In the genomic region with DNA sequence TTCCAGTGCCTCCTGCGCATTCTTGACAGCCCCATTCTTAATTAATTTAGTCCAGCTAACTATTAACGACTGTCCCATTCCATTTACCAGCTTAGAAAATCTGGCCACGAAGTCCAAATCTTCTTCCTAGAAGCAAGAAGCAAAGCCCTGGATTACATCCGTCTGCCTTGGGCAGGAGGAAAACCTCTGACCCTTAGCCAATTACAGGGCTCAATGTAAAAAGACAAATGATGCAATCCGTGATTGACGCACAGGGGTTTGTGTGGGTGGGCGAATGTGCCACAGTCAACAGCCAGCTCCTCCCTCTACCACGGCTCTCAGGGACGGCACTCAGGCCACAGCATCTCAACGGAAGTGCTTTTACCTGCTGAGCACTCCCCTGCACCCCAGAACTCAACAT, we compare ENCODE assay signal across 18 mouse cellular contexts. TPM values are rescaled to one million over a fixed set of nuclear protein-coding genes. Genes with fewer than 3 reads are reported as not detected.
"Had no signal": no experiment of that assay in that cellular context is flagged by ENCODE, and none has a peak within 500 bp of the region (broad histone marks: within the 10 kb centered on the region; RNA-seq: fewer than 3 reads in every experiment).

No protein-coding gene starts in this region.

- H3K4me2 ChIP-seq: liver, embryonic 12.5 days; liver, embryonic 15.5 days; lung, embryonic 14.5 days; midbrain, embryonic 12.5 days had no signal

- H3K27ac ChIP-seq: kidney, postnatal 0 days; left cerebral cortex, adult 2 months; liver, embryonic 12.5 days; liver, embryonic 15.5 days; midbrain, embryonic 12.5 days had no signal

- H3K4me1 ChIP-seq: liver, embryonic 12.5 days; liver, embryonic 15.5 days; midbrain, embryonic 12.5 days had no signal

- H3K9me3 ChIP-seq: liver, embryonic 12.5 days; liver, embryonic 15.5 days; midbrain, embryonic 12.5 days had no signal

- H3K4me3 ChIP-seq: left cerebral cortex, adult 2 months; liver, embryonic 12.5 days; liver, embryonic 15.5 days; midbrain, embryonic 12.5 days had no signal

- DNase-seq: kidney, postnatal 36 days; layer of hippocampus, postnatal 36 days; lung, embryonic 14.5 days; lung, postnatal 10 days; lung, postnatal 4 days; thymus, adult 18-20 months; thymus, postnatal 36 days had no signal

- H3K27me3 ChIP-seq: liver, embryonic 12.5 days; liver, embryonic 15.5 days; midbrain, embryonic 12.5 days had no signal

- H3K9ac ChIP-seq: liver, embryonic 12.5 days; liver, embryonic 15.5 days; lung, embryonic 14.5 days; midbrain, embryonic 12.5 days had no signal

- ATAC-seq: intestine, postnatal 0 days; liver, embryonic 12.5 days; midbrain, embryonic 16.5 days had no signal

RNA-seq across cellular contexts. Expression of gene D930020B18Rik, which starts 29.8 kb away (rescaled TPM):
- total RNA-seq: megakaryocyte, adult 5-6 weeks; monocyte, adult 5-6 weeks had no signal
- polyA plus RNA-seq: liver, embryonic 15.5 days; midbrain, embryonic 12.5 days; neural tube, embryonic 11.5 days; spleen, adult 2 months had no signal
